Mouse (Mus musculus): ENCODE results near the gene Ifi211.
"Not testable (repeated sequence)": the region's sequence is repeated elsewhere in the genome, so short reads cannot be mapped to it uniquely, and the experiment has no call there.

Ifi211 gene

GRCm38 (mm10) chr1:173879225-173879987 is 33.4 kb downstream of the Ifi211 start:
- not testable (repeated sequence) for DNase-seq (ENCODE audit: low read depth)

- not testable (repeated sequence) for DNase-seq (ENCODE audit: low read depth)
Observed at GRCm38 (mm10) chr1:173878264-173878663, 34.6 kb downstream of the Ifi211 start.

DNA sequence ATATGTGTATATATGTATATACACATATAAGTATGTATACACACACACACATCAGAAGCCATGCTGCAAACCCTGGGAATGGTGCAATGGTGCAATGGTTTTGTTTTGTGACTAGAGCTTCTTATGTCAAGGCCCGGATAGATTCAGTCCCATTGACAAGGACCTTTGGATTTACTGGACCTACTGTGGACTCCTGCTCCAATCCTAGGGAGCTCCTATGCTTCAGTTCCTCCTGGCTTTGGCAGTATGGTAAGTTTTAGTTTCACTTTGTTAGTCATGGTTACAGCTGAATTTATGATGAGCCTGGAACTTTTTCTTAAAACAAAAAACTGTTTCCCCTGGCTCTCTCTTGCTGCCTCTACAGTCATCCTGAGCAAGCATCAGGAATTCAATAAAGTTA is 35.7 kb downstream of the Ifi211 start:
- not testable (repeated sequence) for DNase-seq (ENCODE audit: low read depth)

DNA sequence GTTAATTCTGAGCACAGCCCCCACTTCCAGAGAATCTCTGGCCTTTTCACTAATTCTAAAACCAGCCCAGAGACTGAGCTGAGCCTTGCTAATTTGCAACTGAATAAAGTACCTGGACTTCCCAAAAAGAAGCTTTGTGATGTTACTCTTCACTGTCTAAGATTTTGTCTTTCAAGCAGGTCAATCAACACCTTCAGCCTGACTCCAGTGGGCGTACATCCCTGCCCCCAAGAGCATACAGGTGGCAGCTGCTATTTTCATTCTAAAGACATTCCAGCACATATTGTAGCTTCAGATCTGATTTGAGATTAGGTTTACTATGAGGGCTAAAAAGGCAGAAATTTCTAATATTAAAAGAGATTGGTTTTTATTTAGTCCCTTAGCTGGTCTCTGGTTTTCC is 44.3 kb downstream of the Ifi211 start:
- DNase-seq (ENCODE audit: low read depth) = not testable (repeated sequence)

DNA sequence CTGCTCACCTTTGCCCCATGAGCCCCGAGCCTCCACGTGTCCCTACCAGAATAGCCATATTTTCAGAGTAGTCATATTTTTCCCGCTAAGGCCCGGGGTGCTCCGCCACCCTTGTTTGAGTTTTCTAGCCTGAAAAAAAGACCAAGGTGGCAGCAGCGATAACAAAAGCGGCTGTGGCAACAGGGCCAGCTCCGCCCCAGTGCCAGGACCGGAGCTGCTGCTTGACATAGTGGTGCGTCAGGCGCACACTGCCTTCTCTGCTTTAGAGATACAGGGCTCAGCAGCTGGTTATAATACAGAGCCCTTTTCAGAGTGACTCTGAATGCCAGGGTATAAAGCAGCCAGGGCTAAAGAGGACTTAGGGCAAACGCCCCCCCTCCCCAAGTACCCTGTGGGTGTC is 46.3 kb downstream of the Ifi211 start:
- DNase-seq (ENCODE audit: low read depth) = no peak

DNA sequence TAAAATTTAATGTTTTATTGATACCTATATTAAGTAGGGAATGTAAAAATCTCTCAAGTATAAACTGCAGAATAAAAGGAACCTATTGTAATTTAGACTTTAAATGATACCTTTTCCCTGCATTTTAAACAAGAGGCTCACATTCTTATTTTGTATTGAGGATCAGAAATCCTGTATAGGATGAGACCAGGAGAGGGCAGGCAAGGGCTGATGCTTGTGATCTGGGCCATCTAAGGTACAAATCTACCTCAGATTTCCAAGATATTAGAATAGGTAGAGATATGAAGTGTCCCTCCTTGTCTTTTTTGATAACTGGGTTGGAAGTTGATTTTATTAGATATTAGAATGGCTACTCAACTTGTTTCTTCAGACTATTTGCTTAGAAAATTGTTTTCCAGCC is 59.1 kb downstream of the Ifi211 start:
- DNase-seq (ENCODE audit: low read depth) = not testable (repeated sequence)

DNA sequence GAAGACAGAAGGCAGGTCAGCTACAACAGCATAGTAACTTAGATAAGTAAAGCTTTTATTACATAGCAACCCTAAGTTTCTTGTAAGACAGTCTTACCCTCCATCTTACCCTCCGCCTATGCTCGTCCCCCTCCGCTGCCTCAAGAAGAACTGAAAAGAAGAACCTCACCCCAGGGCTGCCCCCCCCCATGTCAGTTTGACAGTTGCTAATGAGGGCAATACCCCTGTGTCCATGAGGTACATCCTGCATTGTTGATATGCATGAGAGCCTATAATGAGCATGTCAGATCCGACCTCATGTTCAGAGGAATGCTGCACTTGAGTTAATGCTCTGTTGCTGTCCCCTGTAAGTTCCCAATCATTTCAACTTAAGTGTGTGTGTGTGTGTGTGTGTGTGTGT is 60.0 kb downstream of the Ifi211 start:
- DNase-seq (ENCODE audit: low read depth) = not testable (repeated sequence)
